Mouse (Mus musculus): Measurements from ENCODE around the gene Cacna1h. TPM values are rescaled to one million over a fixed set of nuclear protein-coding genes. Genes with fewer than 3 reads are reported as not detected.

The Cacna1h gene
- total RNA-seq, 2 experiments from 2014 or later = 107 to 127 TPM

- DNase-seq = no peak
Observed at GRCm38 (mm10) chr17:25445074-25445473, 11.5 kb upstream of the Cacna1h start.

- no peak for DNase-seq
Observed at GRCm38 (mm10) chr17:25442889-25443288, 9.3 kb upstream of the Cacna1h start.

GRCm38 (mm10) chr17:25441417-25441816, 7.8 kb upstream of the Cacna1h start:
- DNase-seq = no peak

- DNase-seq = peak in 1 of 2 experiments; percentile 44
Observed at GRCm38 (mm10) chr17:25433223-25433616, 363 bp downstream of the Cacna1h start.

GRCm38 (mm10) chr17:25432433-25433181, 976 bp downstream of the Cacna1h start:
- DNase-seq = peak in 1 of 2 experiments; percentile 47

GRCm38 (mm10) chr17:25430534-25430933, 3.0 kb downstream of the Cacna1h start:
- DNase-seq = no peak

- DNase-seq = no peak
Observed at GRCm38 (mm10) chr17:25429886-25430285, 3.7 kb downstream of the Cacna1h start.

- DNase-seq = no peak
Observed at GRCm38 (mm10) chr17:25429240-25429639, 4.3 kb downstream of the Cacna1h start.

- DNase-seq = no peak
Observed at GRCm38 (mm10) chr17:25427441-25427840, 6.1 kb downstream of the Cacna1h start.

- no peak for DNase-seq
Observed at GRCm38 (mm10) chr17:25425996-25426395, 7.6 kb downstream of the Cacna1h start.

GRCm38 (mm10) chr17:25424526-25425080, 9.0 kb downstream of the Cacna1h start:
- DNase-seq = no peak

GRCm38 (mm10) chr17:25420998-25421397, 12.6 kb downstream of the Cacna1h start:
- no peak for DNase-seq

- DNase-seq = no peak
Observed at GRCm38 (mm10) chr17:25418926-25419325, 14.7 kb downstream of the Cacna1h start.

GRCm38 (mm10) chr17:25417990-25418389, 15.6 kb downstream of the Cacna1h start:
- no peak for DNase-seq

GRCm38 (mm10) chr17:25416219-25416618, 17.4 kb downstream of the Cacna1h start:
- no peak for DNase-seq

- no peak for DNase-seq
Observed at GRCm38 (mm10) chr17:25415421-25415913, 18.1 kb downstream of the Cacna1h start.

GRCm38 (mm10) chr17:25414917-25415316, 18.7 kb downstream of the Cacna1h start:
- no peak for DNase-seq

- DNase-seq = no peak
Observed at GRCm38 (mm10) chr17:25414209-25414608, 19.4 kb downstream of the Cacna1h start.

- DNase-seq = no peak
Observed at GRCm38 (mm10) chr17:25411251-25411650, 22.3 kb downstream of the Cacna1h start.

- no peak for DNase-seq
Observed at GRCm38 (mm10) chr17:25410786-25411185, 22.8 kb downstream of the Cacna1h start.

GRCm38 (mm10) chr17:25410180-25410579, 23.4 kb downstream of the Cacna1h start:
- DNase-seq = no peak

- DNase-seq = no peak
Observed at GRCm38 (mm10) chr17:25409621-25410020, 24.0 kb downstream of the Cacna1h start.

- no peak for DNase-seq
Observed at GRCm38 (mm10) chr17:25408302-25408999, 25.1 kb downstream of the Cacna1h start.

Measured in layer of hippocampus, postnatal 36 days (tissue).